In the genomic region with DNA sequence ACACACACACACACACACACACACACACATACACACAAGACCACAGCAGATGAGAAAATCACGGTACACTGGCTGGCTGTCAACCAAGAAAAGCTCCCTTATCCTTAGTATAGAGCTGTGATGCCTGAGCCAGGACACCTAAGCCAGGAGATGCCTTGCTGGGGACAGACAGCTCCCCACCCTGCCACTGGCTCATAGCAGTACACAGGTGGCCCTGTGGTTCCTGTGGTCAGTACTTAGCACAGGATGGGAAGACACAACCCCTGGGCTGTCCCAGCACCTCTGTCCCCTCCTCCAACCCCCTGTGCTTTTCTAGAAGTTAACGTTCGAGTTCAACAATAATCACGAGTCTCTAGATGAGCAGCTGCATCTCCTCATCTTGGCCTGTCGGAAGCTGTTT, we compare ENCODE assay signal across 25 mouse cellular contexts. TPM values are rescaled to one million over a fixed set of nuclear protein-coding genes. Genes with fewer than 3 reads are reported as not detected.
DNase-seq lines count a peak whose midpoint lies in the region; ATAC-seq lines count a peak whose summit lies in the region.
"Had no signal": no experiment of that assay in that cellular context is flagged by ENCODE, and none has a peak within 500 bp of the region (broad histone marks: within the 10 kb centered on the region; RNA-seq: fewer than 3 reads in every experiment).

No protein-coding gene starts in this region.

- WGBS in forebrain, embryonic 11.5 days: 93% methylated on average over 5 of the region's 5 CpGs
- WGBS in forebrain, embryonic 12.5 days: 84% methylated on average over 5 of the region's 5 CpGs
- 87% methylated on average over 5 of the region's 5 CpGs for WGBS in midbrain, embryonic 11.5 days
- WGBS in midbrain, embryonic 15.5 days: 86% methylated on average over 5 of the region's 5 CpGs

- H3K4me1 ChIP-seq in forebrain, embryonic 11.5 days (replicated peaks; ENCODE audit: control insufficient read depth, insufficient read depth, low read length): no peaks in the 10 kb centered on the region; the same call in 1 of the 2 replicates
- peaks cover 3% of the 10 kb centered on the region; the same call in 1 of the 2 replicates for H3K4me1 ChIP-seq in forebrain, embryonic 12.5 days
- peaks cover 4% of the 10 kb centered on the region; the same call in 1 of the 2 replicates for H3K4me1 ChIP-seq in midbrain, embryonic 11.5 days (ENCODE audit: control insufficient read depth, insufficient read depth, low read length)
- H3K4me1 ChIP-seq in midbrain, embryonic 15.5 days: no peaks in the 10 kb centered on the region

- no peak for ATAC-seq in forebrain, embryonic 11.5 days (replicated peaks; ENCODE audit: low FRiP score)
- ATAC-seq in forebrain, embryonic 12.5 days (ENCODE audit: low FRiP score): no peak
- ATAC-seq in midbrain, embryonic 11.5 days (ENCODE audit: low FRiP score): no peak
- ATAC-seq in midbrain, embryonic 15.5 days (replicated peaks): no peak
- ATAC-seq: activated CD4-positive, CD25-positive, alpha-beta regulatory T cell, adult 4 months; CD4-positive, CD25-positive, alpha-beta regulatory T cell, adult 4 months; forebrain, embryonic 14.5 days; forebrain, embryonic 16.5 days; Patski had no signal

- peak; percentile 7 for DNase-seq in forebrain, embryonic 11.5 days (ENCODE audit: low spot score)
- peak; percentile 57 for DNase-seq in midbrain, embryonic 11.5 days (ENCODE audit: low spot score, missing footprints)
- no peak for DNase-seq in cerebellum, postnatal 4 days (ENCODE audit: low spot score in 2 of 2)
- DNase-seq: adrenal gland, adult 8-10 months; adrenal gland, postnatal 14 days; adrenal gland, postnatal 36 days; B cell, adult 2 months; cerebellum, adult 11-12 months; cerebellum, adult 2 months; cerebellum, adult 9-10 months; cerebellum, postnatal 10 days; cerebellum, postnatal 25 days; embryo, embryonic 11 days had no signal

- H3K9me3 ChIP-seq in forebrain, embryonic 11.5 days (ENCODE audit: control insufficient read depth, low read length): no peaks in the 10 kb centered on the region
- no peaks in the 10 kb centered on the region for H3K9me3 ChIP-seq in forebrain, embryonic 12.5 days
- no peaks in the 10 kb centered on the region for H3K9me3 ChIP-seq in midbrain, embryonic 11.5 days (ENCODE audit: control insufficient read depth, low read length)
- H3K9me3 ChIP-seq in midbrain, embryonic 15.5 days: no peaks in the 10 kb centered on the region
- H3K9me3 ChIP-seq: embryonic facial prominence, embryonic 13.5 days; embryonic facial prominence, embryonic 15.5 days; forebrain, embryonic 10.5 days had no signal

- H3K27ac ChIP-seq in forebrain, embryonic 11.5 days (ENCODE audit: low read depth, low read length): no peak overlapping the region
- H3K27ac ChIP-seq in forebrain, embryonic 12.5 days: no peak overlapping the region
- H3K27ac ChIP-seq in midbrain, embryonic 11.5 days (ENCODE audit: low read depth, low read length): no peak overlapping the region
- no peak overlapping the region for H3K27ac ChIP-seq in midbrain, embryonic 15.5 days
- H3K27ac ChIP-seq: embryonic facial prominence, embryonic 13.5 days; embryonic facial prominence, embryonic 15.5 days; forebrain, embryonic 10.5 days had no signal

- H3K36me3 ChIP-seq in forebrain, embryonic 11.5 days (ENCODE audit: control insufficient read depth, insufficient read depth, low read length): no peaks in the 10 kb centered on the region
- no peaks in the 10 kb centered on the region for H3K36me3 ChIP-seq in forebrain, embryonic 12.5 days (replicated peaks)
- H3K36me3 ChIP-seq in midbrain, embryonic 11.5 days (ENCODE audit: control insufficient read depth, insufficient read depth, low read length): no peaks in the 10 kb centered on the region
- H3K36me3 ChIP-seq in midbrain, embryonic 15.5 days (replicated peaks): no peaks in the 10 kb centered on the region
- H3K36me3 ChIP-seq: embryonic facial prominence, embryonic 13.5 days; embryonic facial prominence, embryonic 15.5 days; forebrain, embryonic 10.5 days had no signal

- no peak overlapping the region for H3K4me3 ChIP-seq in forebrain, embryonic 11.5 days (ENCODE audit: low read depth, low read length)
- no peak overlapping the region for H3K4me3 ChIP-seq in forebrain, embryonic 12.5 days (replicated peaks)
- H3K4me3 ChIP-seq in midbrain, embryonic 11.5 days (ENCODE audit: low read depth, low read length): no peak overlapping the region
- no peak overlapping the region for H3K4me3 ChIP-seq in midbrain, embryonic 15.5 days
- H3K4me3 ChIP-seq: embryonic facial prominence, embryonic 13.5 days; embryonic facial prominence, embryonic 15.5 days; erythroblast, embryonic 14.5 days; forebrain, embryonic 10.5 days had no signal

- no peak overlapping the region for H3K4me2 ChIP-seq in forebrain, embryonic 11.5 days (ENCODE audit: low read depth, low read length, severe bottlenecking)
- H3K4me2 ChIP-seq in forebrain, embryonic 12.5 days: no peak overlapping the region
- no peak overlapping the region for H3K4me2 ChIP-seq in midbrain, embryonic 11.5 days
- no peak overlapping the region for H3K4me2 ChIP-seq in midbrain, embryonic 15.5 days
- H3K4me2 ChIP-seq: embryonic facial prominence, embryonic 13.5 days; embryonic facial prominence, embryonic 15.5 days had no signal

- no peak overlapping the region for H3K9ac ChIP-seq in forebrain, embryonic 11.5 days (ENCODE audit: low read length)
- H3K9ac ChIP-seq in forebrain, embryonic 12.5 days: no peak overlapping the region
- no peak overlapping the region for H3K9ac ChIP-seq in midbrain, embryonic 11.5 days (ENCODE audit: low read length)
- no peak overlapping the region for H3K9ac ChIP-seq in midbrain, embryonic 15.5 days
- H3K9ac ChIP-seq: embryonic facial prominence, embryonic 13.5 days; embryonic facial prominence, embryonic 15.5 days had no signal

- H3K27me3 ChIP-seq in forebrain, embryonic 11.5 days (ENCODE audit: control insufficient read depth, insufficient read depth, low read length): peaks cover 11% of the 10 kb centered on the region
- peaks cover 27% of the 10 kb centered on the region for H3K27me3 ChIP-seq in forebrain, embryonic 12.5 days
- peaks cover 14% of the 10 kb centered on the region for H3K27me3 ChIP-seq in midbrain, embryonic 11.5 days (ENCODE audit: control insufficient read depth, insufficient read depth, low read length)
- H3K27me3 ChIP-seq in midbrain, embryonic 15.5 days (replicated peaks): peaks cover 19% of the 10 kb centered on the region
- H3K27me3 ChIP-seq: Patski had no signal

RNA-seq across cellular contexts. Expression of a gene that starts 3.8 kb away (rescaled TPM):
- not detected in 2 replicates for polyA plus RNA-seq in forebrain, embryonic 11.5 days (2014; fragmentation: Nextera tagmentation; extraction: Ambion mirVana)
- polyA plus RNA-seq in forebrain, embryonic 12.5 days (2016; fragmentation: Nextera tagmentation; extraction: Ambion mirVana): not detected in 2 replicates
- polyA plus RNA-seq in midbrain, embryonic 11.5 days (2014; fragmentation: Nextera tagmentation; extraction: Ambion mirVana): not detected in 2 replicates
- not detected in 2 replicates for polyA plus RNA-seq in midbrain, embryonic 15.5 days (2015; fragmentation: Nextera tagmentation; extraction: Ambion mirVana)
- polyA plus RNA-seq: cerebellum, adult 2 months; embryonic facial prominence, embryonic 11.5 days; embryonic facial prominence, embryonic 13.5 days; embryonic facial prominence, embryonic 15.5 days; erythroblast, embryonic 14.5 days; forebrain, embryonic 10.5 days; forebrain, embryonic 14.5 days; forebrain, embryonic 16.5 days; Patski had no signal

RNA-seq across cellular contexts. Expression of a gene that starts 16.6 kb away (rescaled TPM):
- 1.4 and 2.4 TPM in 2 replicates for polyA plus RNA-seq in forebrain, embryonic 11.5 days (2014; fragmentation: Nextera tagmentation; extraction: Ambion mirVana)
- polyA plus RNA-seq in forebrain, embryonic 12.5 days (2016; fragmentation: Nextera tagmentation; extraction: Ambion mirVana): 1.6 TPM in 2 replicates
- polyA plus RNA-seq in midbrain, embryonic 11.5 days (2014; fragmentation: Nextera tagmentation; extraction: Ambion mirVana): 1.3 and 1.4 TPM in 2 replicates
- 2.0 and 2.1 TPM in 2 replicates for polyA plus RNA-seq in midbrain, embryonic 15.5 days (2015; fragmentation: Nextera tagmentation; extraction: Ambion mirVana)
- polyA plus RNA-seq: erythroblast, embryonic 14.5 days had no signal

RNA-seq across cellular contexts. Expression of a gene that starts 44.2 kb away (rescaled TPM):
- polyA plus RNA-seq in forebrain, embryonic 11.5 days (2014; fragmentation: Nextera tagmentation; extraction: Ambion mirVana): 5.2 and 5.3 TPM in 2 replicates
- polyA plus RNA-seq in forebrain, embryonic 12.5 days (2016; fragmentation: Nextera tagmentation; extraction: Ambion mirVana): 6.3 and 6.7 TPM in 2 replicates
- 4.2 and 5.3 TPM in 2 replicates for polyA plus RNA-seq in midbrain, embryonic 11.5 days (2014; fragmentation: Nextera tagmentation; extraction: Ambion mirVana)
- polyA plus RNA-seq in midbrain, embryonic 15.5 days (2015; fragmentation: Nextera tagmentation; extraction: Ambion mirVana): 9.7 and 11.2 TPM in 2 replicates
- polyA plus RNA-seq: activated CD4-positive, CD25-positive, alpha-beta regulatory T cell, adult 4 months; CD4-positive, CD25-positive, alpha-beta regulatory T cell, adult 4 months; erythroblast, embryonic 14.5 days; Patski had no signal

RNA-seq across cellular contexts. Expression of a gene that starts 51.0 kb away (rescaled TPM):
- polyA plus RNA-seq in forebrain, embryonic 11.5 days (2014; fragmentation: Nextera tagmentation; extraction: Ambion mirVana): not detected in 2 replicates
- polyA plus RNA-seq in forebrain, embryonic 12.5 days (2016; fragmentation: Nextera tagmentation; extraction: Ambion mirVana): not detected in 2 replicates
- polyA plus RNA-seq in midbrain, embryonic 11.5 days (2014; fragmentation: Nextera tagmentation; extraction: Ambion mirVana): 0.21 and 0.29 TPM in 2 replicates
- 1.4 and 2.8 TPM in 2 replicates for polyA plus RNA-seq in midbrain, embryonic 15.5 days (2015; fragmentation: Nextera tagmentation; extraction: Ambion mirVana)
- polyA plus RNA-seq: activated CD4-positive, CD25-positive, alpha-beta regulatory T cell, adult 4 months; CD4-positive, CD25-positive, alpha-beta regulatory T cell, adult 4 months; embryonic facial prominence, embryonic 11.5 days; erythroblast, embryonic 14.5 days; forebrain, embryonic 10.5 days had no signal

Comparison
In these comparisons a context has a peak if more than half of its experiments do, and no peak if none do; other contexts are left out.
1. DNase-seq: peak in forebrain, embryonic 11.5 days (single experiment) and midbrain, embryonic 11.5 days (single experiment); none in cerebellum, postnatal 4 days (0 of 2).